Mouse (Mus musculus) C2C12 (cell line): ENCODE results near the gene Mb. TPM values are rescaled to one million over a fixed set of nuclear protein-coding genes. Genes with fewer than 3 reads are reported as not detected.

Experiments used
- H3K27me3 ChIP-seq: one replicate; pipeline ENCODE4 v1.6.1; 2011; ENCODE audit not compliant: control insufficient read depth, insufficient read depth, insufficient read length
- H3K36me3 ChIP-seq: one replicate; pipeline ENCODE4 v1.6.1; 2011; ENCODE audit not compliant: control insufficient read depth, insufficient read depth
- H3K4me3 ChIP-seq: one replicate; pipeline ENCODE4 v1.5.1; 2011; ENCODE audit warnings: mild to moderate bottlenecking, control low read depth; ENCODE audit not compliant: poor library complexity, insufficient read depth, severe bottlenecking
- H3K79me2 ChIP-seq: one replicate; pipeline ENCODE4 v1.6.1; 2011; ENCODE audit not compliant: control insufficient read depth, insufficient read depth
- H3K79me3 ChIP-seq: one replicate; pipeline ENCODE4 v1.6.1; 2011; ENCODE audit warnings: low read depth, control low read depth
- H3ac ChIP-seq: one replicate; pipeline ENCODE3; 2011; ENCODE audit warnings: low read depth; ENCODE audit not compliant: control insufficient read depth, insufficient read length
- CEBPB ChIP-seq: IDR thresholded peaks from one replicate; pipeline ENCODE4 v1.6.1; 2011; ENCODE audit warnings: low read depth, mild to moderate bottlenecking, control low read depth, moderate library complexity
- CTCF ChIP-seq: IDR thresholded peaks from one replicate; pipeline ENCODE4 v1.5.1; 2011; ENCODE audit not compliant: control insufficient read depth, insufficient read depth, insufficient read length
- FOSL1 ChIP-seq: IDR thresholded peaks from one replicate; pipeline ENCODE4 v1.8.0; 2011; ENCODE audit warnings: mild to moderate bottlenecking, low read length; ENCODE audit not compliant: poor library complexity, insufficient read depth, severe bottlenecking
- MAX ChIP-seq: IDR thresholded peaks from one replicate; pipeline ENCODE4 v1.6.1; 2011; ENCODE audit warnings: mild to moderate bottlenecking, control low read depth
- MYOD1 ChIP-seq: IDR thresholded peaks from one replicate; pipeline ENCODE4 v1.6.1; 2011; ENCODE audit warnings: low read depth; ENCODE audit not compliant: control insufficient read depth, insufficient read length
- MYOG ChIP-seq: IDR thresholded peaks from one replicate; pipeline ENCODE4 v1.6.1; 2011; ENCODE audit not compliant: control insufficient read depth, insufficient read length; ENCODE audit errors: extremely low read depth
- USF1 ChIP-seq: IDR thresholded peaks from one replicate; pipeline ENCODE4 v1.6.1; 2011; ENCODE audit warnings: low read depth, mild to moderate bottlenecking, control low read depth, moderate library complexity
- polyA plus RNA-seq: library from polyadenylated mRNA; unstranded; fragments of >200 nt; fragmentation: generic; extraction: Trizol; gene quantifications from one replicate; pipeline ENCODE4 v1.2.1, GENCODE M21; 2012; ENCODE audit warnings: missing spikeins

The Mb gene
- polyA plus RNA-seq, 1 experiment: 3.1 TPM

- no peak for TF ChIP-seq USF1
- no peak for TF ChIP-seq FOSL1
- no peak for TF ChIP-seq CTCF
- TF ChIP-seq MAX: no peak
- no peak for TF ChIP-seq CEBPB
- no peak for TF ChIP-seq MYOD1
- TF ChIP-seq MYOG: no peak
- Histone ChIP-seq H3K4me3 (no peak overlapping the region), H3K36me3 (no peaks in the 10 kb centered on the region), H3K79me2 (no peaks in the 10 kb centered on the region), H3ac (no peak overlapping the region), H3K27me3 (no peaks in the 10 kb centered on the region), H3K79me3 (no peaks in the 10 kb centered on the region)
Measured at GRCm38 (mm10) chr15:77021851-77022250, 28.6 kb downstream of the Mb start.

- H3K79me3 ChIP-seq: no peaks in the 10 kb centered on the region
Measured at GRCm38 (mm10) chr15:77021056-77021455, 29.4 kb downstream of the Mb start.

DNA sequence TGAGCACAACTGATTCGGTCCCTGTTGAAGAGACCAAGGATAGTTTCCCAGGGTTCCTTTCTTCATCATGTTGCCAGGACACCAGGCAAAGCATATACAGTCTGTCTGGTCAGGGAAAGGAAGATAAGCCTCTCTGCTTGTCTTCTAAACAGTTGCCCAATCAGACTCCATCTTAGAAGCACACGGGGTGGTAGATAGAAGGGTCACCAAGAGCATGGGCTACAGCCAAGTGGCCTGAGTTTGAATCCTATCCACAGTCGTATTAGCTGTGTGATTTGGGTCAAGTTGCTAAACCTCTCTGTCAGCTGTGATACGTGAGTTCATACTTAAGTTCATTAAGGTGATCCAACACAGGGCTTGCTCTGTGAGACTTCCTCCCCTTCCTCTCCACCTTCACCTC, 30.3 kb downstream of the Mb start:
- Histone ChIP-seq H3K4me3 (no peak overlapping the region), H3ac (no peak overlapping the region), H3K79me2 (no peaks in the 10 kb centered on the region), H3K79me3 (no peaks in the 10 kb centered on the region), H3K36me3 (no peaks in the 10 kb centered on the region), H3K27me3 (no peaks in the 10 kb centered on the region)
- TF ChIP-seq MYOG: no peak
- TF ChIP-seq MYOD1: no peak
- TF ChIP-seq CEBPB: no peak
- no peak for TF ChIP-seq MAX
- no peak for TF ChIP-seq CTCF
- no peak for TF ChIP-seq USF1
- no peak for TF ChIP-seq FOSL1

More at GRCm38 (mm10) chr15:77021056-77021455, 29.4 kb downstream of the Mb start:
- no peaks in the 10 kb centered on the region for H3K79me2 ChIP-seq
- TF ChIP-seq MYOG (no peak), CTCF (no peak), MAX (no peak), MYOD1 (no peak), CEBPB (no peak), FOSL1 (no peak), USF1 (no peak)
- H3K36me3 ChIP-seq: no peaks in the 10 kb centered on the region
- H3ac ChIP-seq: no peak overlapping the region
- H3K4me3 ChIP-seq: no peak overlapping the region
- no peaks in the 10 kb centered on the region for H3K27me3 ChIP-seq

DNA sequence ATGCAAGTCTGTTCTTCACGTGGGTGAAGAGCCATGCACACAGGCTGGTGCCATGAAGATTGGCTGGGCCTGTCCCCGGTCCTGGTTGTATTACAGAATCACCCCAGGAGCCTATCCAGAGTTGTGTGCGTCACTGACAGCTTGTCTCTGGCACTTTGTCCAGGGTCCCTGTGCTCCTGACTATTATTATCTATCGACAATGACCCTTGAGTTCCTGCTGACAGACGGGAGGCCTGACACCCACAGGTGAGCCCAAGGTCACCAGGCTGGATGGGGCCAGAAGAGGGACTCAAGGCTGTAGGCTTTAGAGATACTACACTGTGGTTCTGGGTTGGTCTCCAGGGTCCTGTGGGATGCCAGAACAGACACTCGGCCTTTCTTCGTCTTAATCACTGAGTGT, 30.9 kb downstream of the Mb start:
- H3ac ChIP-seq: no peak overlapping the region
- no peaks in the 10 kb centered on the region for H3K79me3 ChIP-seq
- H3K4me3 ChIP-seq: no peak overlapping the region
- no peaks in the 10 kb centered on the region for H3K79me2 ChIP-seq
- no peaks in the 10 kb centered on the region for H3K36me3 ChIP-seq
- H3K27me3 ChIP-seq: no peaks in the 10 kb centered on the region
- no peak for TF ChIP-seq MAX
- no peak for TF ChIP-seq CEBPB
- no peak for TF ChIP-seq CTCF
- TF ChIP-seq FOSL1: no peak
- TF ChIP-seq MYOG: no peak
- TF ChIP-seq MYOD1: no peak
- no peak for TF ChIP-seq USF1

GRCm38 (mm10) chr15:77018740-77019340, 31.6 kb downstream of the Mb start:
- no peaks in the 10 kb centered on the region for H3K79me2 ChIP-seq
- no peak for TF ChIP-seq MYOD1
- peak; percentile 76 for TF ChIP-seq CEBPB
- no peak for TF ChIP-seq FOSL1
- TF ChIP-seq CTCF: peak; percentile 37
- TF ChIP-seq MYOG: no peak
- TF ChIP-seq MAX: no peak
- H3K79me3 ChIP-seq: no peaks in the 10 kb centered on the region
- no peaks in the 10 kb centered on the region for H3K36me3 ChIP-seq
- H3K27me3 ChIP-seq: no peaks in the 10 kb centered on the region
- no peak overlapping the region for H3ac ChIP-seq
- no peak overlapping the region for H3K4me3 ChIP-seq

DNA sequence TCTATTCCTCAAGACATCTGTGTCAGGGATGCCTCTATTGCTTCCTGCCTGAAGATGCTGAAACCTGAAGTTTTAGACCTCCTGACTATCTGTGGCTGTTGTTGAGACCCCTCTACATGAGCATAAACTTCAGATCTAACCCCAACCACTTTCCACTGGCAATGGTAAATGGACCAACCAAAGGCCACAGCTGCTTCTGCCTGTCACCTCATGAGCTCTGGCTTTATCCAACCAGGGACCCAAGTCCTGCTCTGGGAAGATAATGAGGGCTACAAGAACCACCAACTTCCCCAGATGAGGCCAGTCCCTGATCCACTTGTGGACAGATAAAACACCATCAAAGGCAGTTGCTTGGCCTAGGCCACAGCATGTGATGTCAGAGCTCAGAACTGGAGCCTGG, 32.6 kb downstream of the Mb start:
- no peak for TF ChIP-seq FOSL1
- TF ChIP-seq MAX: no peak
- TF ChIP-seq MYOD1: no peak
- no peak for TF ChIP-seq CTCF
- TF ChIP-seq USF1: no peak
- no peak for TF ChIP-seq MYOG
- no peak for TF ChIP-seq CEBPB
- no peaks in the 10 kb centered on the region for H3K79me3 ChIP-seq
- no peak overlapping the region for H3ac ChIP-seq
- no peaks in the 10 kb centered on the region for H3K36me3 ChIP-seq
- no peak overlapping the region for H3K4me3 ChIP-seq
- H3K79me2 ChIP-seq: no peaks in the 10 kb centered on the region
- H3K27me3 ChIP-seq: no peaks in the 10 kb centered on the region
